Mouse (Mus musculus) heart, embryonic 13.5 days (tissue): Measurements from ENCODE around the gene Pigq. TPM values are rescaled to one million over a fixed set of nuclear protein-coding genes. Genes with fewer than 3 reads are reported as not detected.

Experiments
- ATAC-seq: fragments of 200-750 bp; cut with Nextera tagmentation; 2 replicates; pipeline ENCODE4 v1.8.0; 2017; ENCODE audit warnings: moderate TSS enrichment; ENCODE audit not compliant: insufficient number of reproducible peaks, low FRiP score, low TSS enrichment; ENCODE audit errors: extremely low read depth
- H3K27ac ChIP-seq: fragments of 300-500 bp; sonication (generic); replicated peaks from 2 replicates; pipeline ENCODE4 v1.5.1; 2015; ENCODE audit warnings: moderate library complexity, mild to moderate bottlenecking, inconsistent platforms
- H3K27me3 ChIP-seq: fragments of 300-500 bp; sonication (generic); replicated peaks from 2 replicates; pipeline ENCODE4 v1.6.1; 2015; ENCODE audit warnings: mild to moderate bottlenecking, inconsistent platforms
- H3K36me3 ChIP-seq: fragments of 300-500 bp; sonication (generic); 2 replicates; pipeline ENCODE4 v1.6.1; 2015; ENCODE audit warnings: mild to moderate bottlenecking, inconsistent platforms
- H3K4me1 ChIP-seq: fragments of 300-500 bp; sonication (generic); 2 replicates; pipeline ENCODE4 v1.6.1; 2015; ENCODE audit warnings: inconsistent platforms
- H3K4me2 ChIP-seq: fragments of 300-500 bp; sonication (generic); 2 replicates; pipeline ENCODE4 v1.6.1; 2015; ENCODE audit warnings: inconsistent platforms, mild to moderate bottlenecking, moderate library complexity
- H3K4me3 ChIP-seq: fragments of 300-500 bp; sonication (generic); 2 replicates; pipeline ENCODE4 v1.5.1; 2015; ENCODE audit warnings: moderate library complexity, mild to moderate bottlenecking, inconsistent platforms
- H3K9ac ChIP-seq: fragments of 300-500 bp; sonication (generic); 2 replicates; pipeline ENCODE4 v1.6.1; 2015; ENCODE audit warnings: inconsistent platforms, mild to moderate bottlenecking, moderate library complexity
- H3K9me3 ChIP-seq: fragments of 300-500 bp; sonication (generic); 2 replicates; pipeline ENCODE4 v1.6.1; 2016; ENCODE audit warnings: inconsistent platforms
- WGBS: fragments of 180-500 bp; shearing (Covaris S2); methylation state at CpG from one replicate; pipeline ENCODE4 v1.1.7; 2015; ENCODE audit warnings: mixed read lengths; 5-methylcytosine and 5-hydroxymethylcytosine counted together
- polyA plus RNA-seq: library from polyadenylated mRNA; unstranded; fragments of >200 nt; fragmentation: Nextera tagmentation; extraction: Ambion mirVana; gene quantifications from 2 replicates; pipeline ENCODE4 v1.2.1, GENCODE M21; 2015

The Pigq gene
- polyA plus RNA-seq, 1 experiment from 2014 or later, result 62.1 TPM

DNA sequence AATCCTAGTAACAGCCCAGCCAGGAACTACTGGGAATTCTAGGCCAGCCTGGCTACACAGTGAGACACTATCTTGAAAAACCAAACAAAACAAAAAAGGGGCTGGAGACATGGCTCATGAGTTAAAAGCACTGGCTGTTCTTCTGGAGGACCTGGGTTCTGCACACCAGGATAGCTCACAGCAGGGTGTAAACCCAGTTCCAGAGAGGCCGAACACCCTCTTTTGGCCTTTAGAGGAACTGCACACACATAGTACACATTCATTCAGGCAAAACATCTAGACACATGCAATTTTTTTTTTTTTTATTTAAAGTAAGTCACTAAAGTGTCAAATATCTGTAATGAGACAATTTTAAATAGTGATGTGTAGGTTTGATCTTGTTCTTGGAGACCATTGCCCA is 44.5 kb downstream of the Pigq start:
- Histone ChIP-seq H3K4me3 (no peak overlapping the region), H3K9me3 (no peaks in the 10 kb centered on the region), H3K4me1 (peaks cover 10% of the 10 kb centered on the region), H3K9ac (no peak overlapping the region), H3K4me2 (no peak overlapping the region), H3K27ac (no peak overlapping the region), H3K36me3 (peaks cover 19% of the 10 kb centered on the region), H3K27me3 (no peaks in the 10 kb centered on the region)
- no peak for ATAC-seq
- 95% methylated on average over 1 of the region's 1 CpGs for WGBS

DNA sequence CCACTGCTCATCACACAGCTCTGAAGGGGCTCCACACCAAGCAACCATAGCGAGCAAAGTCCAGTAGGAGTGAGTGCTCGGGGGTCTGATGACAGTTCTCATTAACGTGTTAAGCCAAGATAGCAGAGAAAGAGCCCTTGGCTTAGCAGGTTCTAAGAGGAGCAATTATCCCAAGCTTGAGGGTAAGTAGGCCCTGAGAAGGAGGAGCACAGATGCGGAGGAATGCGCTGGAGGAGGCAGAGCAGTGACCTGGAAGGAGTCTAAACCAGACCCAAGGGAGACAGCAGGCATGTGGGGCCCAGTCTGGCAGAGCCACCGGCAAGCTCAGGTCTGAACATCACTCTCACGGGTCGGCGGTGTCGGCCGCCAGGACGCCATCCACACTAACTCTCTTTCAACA is 48.8 kb downstream of the Pigq start:
- whole genome bisulfite sequencing, result 50% methylated on average over 12 of the region's 12 CpGs
- no peak for ATAC-seq
- Histone ChIP-seq H3K9ac (no peak overlapping the region), H3K9me3 (no peaks in the 10 kb centered on the region), H3K36me3 (peaks cover 12% of the 10 kb centered on the region), H3K27me3 (no peaks in the 10 kb centered on the region), H3K27ac (no peak overlapping the region), H3K4me2 (no peak overlapping the region), H3K4me1 (peaks cover 13% of the 10 kb centered on the region), H3K4me3 (no peak overlapping the region)

DNA sequence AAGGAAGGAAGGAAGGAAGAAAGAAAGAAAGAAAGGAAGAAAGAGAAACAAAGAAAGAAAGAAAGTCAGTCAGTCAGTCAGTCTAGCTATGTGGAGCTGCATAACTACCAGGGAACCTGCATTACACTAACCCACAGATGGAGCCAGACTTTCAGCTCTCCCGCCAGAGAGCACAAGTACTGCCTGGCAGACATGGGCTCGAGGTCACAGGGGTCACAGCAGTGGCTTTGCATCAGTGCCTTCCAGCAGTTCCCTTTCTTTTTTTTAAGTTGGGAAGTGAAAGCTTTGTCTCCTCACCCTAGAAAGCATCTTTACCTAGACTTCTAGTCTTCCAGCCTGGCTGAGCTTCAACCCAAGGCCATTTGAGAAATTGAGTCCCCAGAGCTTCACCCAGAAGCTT is 49.3 kb downstream of the Pigq start:
- WGBS, result 54% methylated on average over 2 of the region's 2 CpGs
- H3K4me3 ChIP-seq, result no peak overlapping the region
- no peak overlapping the region for H3K4me2 ChIP-seq
- H3K9me3 ChIP-seq, result no peaks in the 10 kb centered on the region
- ATAC-seq, result no peak
- no peak overlapping the region for H3K27ac ChIP-seq
- peaks cover 12% of the 10 kb centered on the region for H3K36me3 ChIP-seq
- H3K27me3 ChIP-seq, result no peaks in the 10 kb centered on the region
- H3K9ac ChIP-seq, result no peak overlapping the region
- peaks cover 13% of the 10 kb centered on the region for H3K4me1 ChIP-seq

DNA sequence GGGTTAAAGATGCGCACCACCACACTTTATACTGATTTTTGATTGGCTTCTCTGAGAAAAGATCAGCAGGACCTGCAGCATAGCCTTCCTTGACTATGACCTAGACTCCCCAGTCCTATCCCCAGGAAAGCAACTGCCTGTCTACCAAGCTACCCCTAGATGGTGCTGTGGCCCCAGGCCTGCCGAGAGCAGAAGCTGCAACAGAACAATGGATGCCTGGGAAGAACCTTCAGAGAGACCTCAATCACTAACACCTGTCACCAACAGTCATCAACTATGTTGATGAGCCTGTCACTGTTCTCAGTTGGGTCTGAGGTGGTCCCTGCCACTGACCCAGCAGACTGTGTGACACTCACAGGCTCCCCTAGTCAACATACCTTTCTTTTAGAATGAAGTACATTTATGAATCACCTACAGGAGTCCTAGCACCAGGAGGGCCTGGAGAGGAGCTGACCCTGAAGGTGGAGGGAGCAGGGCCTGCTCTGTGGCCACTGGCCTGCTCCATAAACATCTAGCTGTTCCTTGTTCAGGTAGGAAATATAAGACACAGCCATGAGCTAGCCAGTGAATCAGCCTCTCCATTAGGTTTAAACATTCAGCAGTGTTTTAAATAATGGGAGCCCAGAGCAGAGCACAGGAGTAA is 50.6 kb downstream of the Pigq start:
- H3K9me3 ChIP-seq, result no peaks in the 10 kb centered on the region
- H3K36me3 ChIP-seq, result peaks cover 18% of the 10 kb centered on the region
- no peak overlapping the region for H3K9ac ChIP-seq
- no peaks in the 10 kb centered on the region for H3K27me3 ChIP-seq
- no peak overlapping the region for H3K4me2 ChIP-seq
- no peak overlapping the region for H3K4me3 ChIP-seq
- 30% methylated on average over 2 of the region's 2 CpGs for WGBS
- no peak for ATAC-seq
- H3K27ac ChIP-seq, result no peak overlapping the region
- H3K4me1 ChIP-seq, result peaks cover 13% of the 10 kb centered on the region

DNA sequence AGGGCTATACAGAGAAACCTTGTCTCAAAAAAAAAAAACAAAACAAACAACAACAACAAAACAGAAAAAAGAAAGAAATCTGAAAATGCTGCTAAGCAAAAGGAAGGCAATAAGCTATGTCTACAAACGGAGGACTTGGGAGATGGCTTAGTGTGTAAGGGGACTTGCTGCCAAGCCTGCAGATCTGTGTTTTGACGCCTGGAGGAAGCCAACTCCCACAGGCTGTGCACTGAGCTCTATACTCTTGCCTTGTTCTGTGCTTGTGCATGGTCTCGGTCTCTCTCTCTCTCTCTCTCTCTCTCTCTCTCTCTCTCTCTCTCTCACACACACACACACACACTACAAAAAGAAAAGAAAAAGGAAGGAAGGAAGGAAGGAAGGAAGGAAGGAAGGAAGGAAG is 55.9 kb downstream of the Pigq start:
- H3K27me3 ChIP-seq, result no peaks in the 10 kb centered on the region
- H3K36me3 ChIP-seq, result peaks cover 50% of the 10 kb centered on the region
- no peak overlapping the region for H3K4me3 ChIP-seq
- H3K9me3 ChIP-seq, result no peaks in the 10 kb centered on the region
- WGBS, result 84% methylated on average over 3 of the region's 3 CpGs
- no peak overlapping the region for H3K9ac ChIP-seq
- no peaks in the 10 kb centered on the region for H3K4me1 ChIP-seq
- no peak overlapping the region for H3K4me2 ChIP-seq
- no peak overlapping the region for H3K27ac ChIP-seq
- no peak for ATAC-seq

DNA sequence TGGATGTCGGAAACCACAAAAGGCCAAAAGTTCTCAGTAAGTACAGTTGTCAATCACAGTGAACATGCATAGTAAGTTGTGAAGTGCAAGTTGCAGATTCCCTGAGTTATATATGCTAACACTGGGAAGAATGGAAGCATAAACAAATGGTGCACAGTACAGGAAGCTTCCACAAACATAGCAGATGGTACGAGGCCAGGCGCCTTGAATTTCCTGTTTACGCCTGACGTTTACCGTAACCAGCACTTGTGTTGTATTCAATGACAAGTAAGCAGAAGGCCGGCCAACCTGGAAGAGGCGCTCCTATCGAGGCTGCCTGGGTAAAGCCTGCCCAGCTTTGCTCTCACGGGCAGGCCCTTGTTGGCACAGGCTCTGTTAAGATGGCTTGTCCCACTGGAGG is 57.3 kb downstream of the Pigq start:
- Histone ChIP-seq H3K27ac (no peak overlapping the region), H3K36me3 (peaks cover 64% of the 10 kb centered on the region)
- WGBS, result 78% methylated on average over 10 of the region's 10 CpGs

DNA sequence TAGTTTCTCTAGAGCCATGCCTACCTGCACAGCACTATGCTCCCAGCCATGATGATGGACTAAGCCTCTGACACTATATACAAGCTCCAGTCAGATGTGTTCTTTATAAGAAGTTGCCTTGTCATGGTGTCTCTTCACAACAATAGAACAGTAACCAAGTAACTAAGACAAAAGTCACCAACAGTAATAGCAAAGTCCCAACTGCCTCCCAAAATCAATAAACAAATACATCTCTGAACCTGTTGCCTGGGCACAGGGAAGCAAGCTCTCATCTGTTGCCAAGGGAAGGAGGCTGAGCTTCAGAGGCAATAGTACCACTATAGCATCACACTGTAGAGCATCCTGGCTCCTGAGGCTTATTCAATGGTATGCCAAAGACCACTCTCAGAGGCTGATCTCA is 57.9 kb downstream of the Pigq start:
- Histone ChIP-seq H3K36me3 (peaks cover 69% of the 10 kb centered on the region), H3K9me3 (no peaks in the 10 kb centered on the region)

More for the DNA sequence above, 57.3 kb downstream of the Pigq start:
- no peak overlapping the region for H3K4me2 ChIP-seq
- ATAC-seq, result no peak
- no peaks in the 10 kb centered on the region for H3K9me3 ChIP-seq
- H3K9ac ChIP-seq, result no peak overlapping the region
- no peak overlapping the region for H3K4me3 ChIP-seq
- no peaks in the 10 kb centered on the region for H3K4me1 ChIP-seq
- H3K27me3 ChIP-seq, result no peaks in the 10 kb centered on the region

DNA sequence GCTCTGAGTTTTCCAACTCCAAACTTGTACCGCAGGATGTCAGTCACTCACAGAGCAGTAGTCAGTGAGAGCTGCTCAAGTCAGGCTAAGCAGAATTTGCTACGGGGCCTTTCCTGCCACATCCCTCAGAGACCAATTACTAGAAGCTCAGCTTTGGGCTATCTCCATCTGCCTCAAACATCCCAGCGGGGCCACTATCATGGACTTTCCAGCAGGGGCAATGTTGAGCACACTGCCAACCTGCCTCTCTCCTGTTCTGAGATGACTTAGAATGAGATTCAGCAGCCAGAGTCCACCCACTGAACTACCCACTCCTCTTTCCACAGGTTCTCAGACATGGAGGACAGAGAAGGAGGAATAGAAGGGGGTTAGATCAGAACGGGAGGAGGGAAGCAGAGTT is 59.1 kb downstream of the Pigq start:
- Histone ChIP-seq H3K27ac (no peak overlapping the region), H3K9me3 (no peaks in the 10 kb centered on the region), H3K4me3 (no peak overlapping the region), H3K4me1 (peaks cover 11% of the 10 kb centered on the region), H3K27me3 (no peaks in the 10 kb centered on the region), H3K4me2 (no peak overlapping the region), H3K36me3 (peaks cover 72% of the 10 kb centered on the region), H3K9ac (no peak overlapping the region)
- no peak for ATAC-seq
- 71% methylated on average over 4 of the region's 4 CpGs for WGBS

More for the DNA sequence above, 57.9 kb downstream of the Pigq start:
- Histone ChIP-seq H3K27ac (no peak overlapping the region), H3K4me3 (no peak overlapping the region), H3K9ac (no peak overlapping the region), H3K4me2 (no peak overlapping the region), H3K4me1 (peaks cover under 1% of the 10 kb centered on the region; the same call in 1 of the 2 replicates), H3K27me3 (no peaks in the 10 kb centered on the region)
- no peak for ATAC-seq

DNA sequence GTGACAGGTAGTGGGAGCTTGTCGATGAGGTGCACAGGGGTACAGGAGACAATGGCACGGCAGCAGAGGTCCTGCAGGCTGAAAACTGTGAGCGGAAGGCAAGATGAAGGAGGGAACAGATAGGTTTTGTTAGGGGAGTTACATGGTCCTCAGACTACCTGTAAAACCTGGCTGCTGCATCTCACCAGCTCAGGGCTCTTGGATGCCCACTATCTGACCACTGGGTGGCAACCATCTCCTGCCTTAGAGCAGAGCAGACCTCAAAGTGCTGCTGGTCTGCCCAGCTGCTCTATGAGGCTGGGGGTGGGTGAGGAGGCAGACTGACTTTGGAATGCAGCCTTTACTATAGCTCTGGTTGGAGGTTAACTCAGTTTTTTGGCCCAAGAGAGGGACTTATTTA is 60.9 kb downstream of the Pigq start:
- Histone ChIP-seq H3K4me2 (no peak overlapping the region), H3K36me3 (peaks cover 64% of the 10 kb centered on the region), H3K9me3 (no peaks in the 10 kb centered on the region), H3K4me3 (no peak overlapping the region), H3K27me3 (no peaks in the 10 kb centered on the region), H3K9ac (no peak overlapping the region), H3K4me1 (peaks cover 13% of the 10 kb centered on the region), H3K27ac (no peak overlapping the region)
- ATAC-seq, result no peak
- 88% methylated on average over 3 of the region's 3 CpGs for whole genome bisulfite sequencing

DNA sequence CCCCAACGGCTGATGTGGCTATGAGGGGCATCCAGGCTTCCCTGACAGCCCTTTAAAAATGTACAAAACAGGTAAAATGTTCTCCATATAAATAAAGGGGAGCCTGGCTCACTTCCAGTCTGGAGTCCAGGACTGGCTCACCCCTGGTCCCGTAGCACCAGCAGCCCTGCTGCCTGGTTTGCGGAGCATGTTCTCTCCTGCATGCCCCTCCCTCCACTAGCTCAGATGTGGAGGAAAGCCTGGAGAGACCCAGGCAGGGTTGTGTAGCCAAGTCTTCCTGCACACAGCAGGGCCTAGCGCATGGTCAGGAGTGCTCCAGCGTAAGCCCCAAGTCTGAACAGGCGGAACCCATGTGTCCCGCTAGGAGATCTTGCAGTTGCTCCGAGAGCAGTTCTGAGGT is 61.5 kb downstream of the Pigq start:
- Histone ChIP-seq H3K27ac (no peak overlapping the region), H3K9ac (no peak overlapping the region), H3K9me3 (no peaks in the 10 kb centered on the region), H3K4me2 (no peak overlapping the region), H3K36me3 (peaks cover 64% of the 10 kb centered on the region), H3K27me3 (no peaks in the 10 kb centered on the region), H3K4me1 (peaks cover 13% of the 10 kb centered on the region), H3K4me3 (no peak overlapping the region)
- ATAC-seq, result no peak
- 84% methylated on average over 8 of the region's 8 CpGs for WGBS

DNA sequence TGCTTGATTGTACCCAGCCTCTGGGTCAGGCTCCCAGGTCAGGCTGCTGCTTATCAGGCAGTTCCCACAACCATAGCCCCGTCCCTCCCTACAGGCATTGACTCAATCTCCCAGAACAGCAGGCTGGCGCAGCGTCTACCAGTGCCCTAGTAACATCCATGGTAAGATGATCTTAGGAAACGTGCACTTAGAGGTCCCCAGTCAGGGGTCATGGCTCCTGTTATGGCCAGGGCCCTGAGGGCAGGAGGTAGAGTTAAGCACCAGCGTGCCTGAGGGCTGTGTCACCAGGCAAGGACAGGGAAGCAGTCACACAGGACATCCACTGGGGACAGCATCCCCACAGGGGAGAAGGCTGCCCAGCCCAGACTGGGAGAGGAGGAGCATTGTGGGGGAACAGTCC is 62.4 kb downstream of the Pigq start:
- ATAC-seq, result no peak
- no peak overlapping the region for H3K4me3 ChIP-seq
- no peak overlapping the region; the same call in 1 of the 2 replicates for H3K27ac ChIP-seq
- peaks cover 62% of the 10 kb centered on the region for H3K36me3 ChIP-seq
- H3K27me3 ChIP-seq, result no peaks in the 10 kb centered on the region
- H3K4me2 ChIP-seq, result no peak overlapping the region
- no peaks in the 10 kb centered on the region for H3K9me3 ChIP-seq
- 33% methylated on average over 5 of the region's 5 CpGs for WGBS
- peaks cover 13% of the 10 kb centered on the region for H3K4me1 ChIP-seq
- H3K9ac ChIP-seq, result no peak overlapping the region

DNA sequence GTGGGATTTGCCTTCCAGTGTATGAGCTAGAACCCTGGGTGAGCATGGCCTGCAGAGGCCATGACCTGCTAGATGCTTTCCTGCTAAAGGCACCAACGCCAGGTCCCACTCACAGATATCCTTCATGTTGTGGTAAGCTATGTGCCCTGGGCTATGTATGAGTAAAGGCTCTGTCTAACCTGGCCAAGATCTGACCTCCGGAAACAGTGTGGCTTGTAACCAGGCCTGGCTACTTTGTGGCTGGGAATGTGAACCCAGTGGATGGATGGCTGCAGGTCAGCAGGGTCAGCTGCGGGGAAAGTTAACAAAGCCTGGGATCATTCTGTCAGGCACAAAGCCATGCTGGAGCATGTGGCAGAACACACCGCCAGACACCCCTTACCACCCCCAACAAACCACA is 63.0 kb downstream of the Pigq start:
- Histone ChIP-seq H3K4me2 (no peak overlapping the region), H3K9ac (no peak overlapping the region), H3K9me3 (no peaks in the 10 kb centered on the region), H3K27me3 (no peaks in the 10 kb centered on the region), H3K4me3 (no peak overlapping the region), H3K27ac (peak overlapping the region; percentile 22; the same call in 1 of the 2 replicates), H3K4me1 (peaks cover 19% of the 10 kb centered on the region), H3K36me3 (peaks cover 60% of the 10 kb centered on the region)
- WGBS, result 46% methylated on average over 4 of the region's 4 CpGs
- no peak for ATAC-seq
